Mouse (Mus musculus): ENCODE data around the gene Tctex1d4. TPM values are rescaled to one million over a fixed set of nuclear protein-coding genes. Genes with fewer than 3 reads are reported as not detected.
A peak's percentile ranks its signal among the peaks of the same experiment; 100 is the strongest.

The Tctex1d4 gene
- total RNA-seq, 2 experiments from 2014 or later, result not detected

DNA sequence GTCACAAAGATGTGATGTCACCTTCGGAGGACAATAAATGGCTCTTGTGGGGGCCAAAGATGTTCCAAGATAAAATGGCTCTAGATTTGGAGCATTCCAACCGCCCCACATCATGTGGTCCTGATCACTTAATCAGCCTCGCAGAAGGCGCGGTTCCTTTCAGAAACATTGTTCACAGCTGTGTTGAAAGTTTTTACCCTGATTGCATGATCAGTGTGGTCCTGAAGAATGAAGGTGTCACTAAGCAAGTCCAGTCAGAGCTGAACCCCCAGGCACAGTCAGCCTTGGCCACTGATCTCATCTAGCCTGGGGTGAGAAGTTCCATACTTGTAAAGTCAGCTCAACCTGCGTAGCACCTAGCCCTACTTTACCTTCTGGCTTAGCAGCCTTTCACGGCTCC lies 8.7 kb upstream of the Tctex1d4 start:
- ATAC-seq (replicated peaks; ENCODE audit: low FRiP score, low TSS enrichment, poor library complexity, severe bottlenecking), result no peak

DNA sequence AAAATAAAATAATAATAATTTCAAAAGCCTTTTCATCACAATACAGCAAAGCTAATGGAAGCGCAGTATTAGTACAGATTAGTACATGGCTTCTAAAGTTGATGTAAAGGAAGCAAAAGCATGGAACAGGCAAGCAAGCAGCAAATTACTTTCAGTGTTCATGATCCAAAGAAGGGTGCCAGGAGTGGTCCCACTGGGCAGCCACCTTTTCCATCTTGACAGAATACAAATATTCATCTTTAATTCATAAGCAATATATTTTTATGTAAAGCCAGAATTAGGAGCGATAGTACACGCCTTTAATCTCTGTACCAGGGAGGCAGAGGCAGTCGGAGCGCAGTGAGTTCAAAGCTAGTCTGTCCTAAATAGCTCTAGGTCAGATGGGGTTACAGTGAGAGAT lies 7.0 kb upstream of the Tctex1d4 start:
- ATAC-seq (replicated peaks; ENCODE audit: low FRiP score, low TSS enrichment, poor library complexity, severe bottlenecking), result no peak

DNA sequence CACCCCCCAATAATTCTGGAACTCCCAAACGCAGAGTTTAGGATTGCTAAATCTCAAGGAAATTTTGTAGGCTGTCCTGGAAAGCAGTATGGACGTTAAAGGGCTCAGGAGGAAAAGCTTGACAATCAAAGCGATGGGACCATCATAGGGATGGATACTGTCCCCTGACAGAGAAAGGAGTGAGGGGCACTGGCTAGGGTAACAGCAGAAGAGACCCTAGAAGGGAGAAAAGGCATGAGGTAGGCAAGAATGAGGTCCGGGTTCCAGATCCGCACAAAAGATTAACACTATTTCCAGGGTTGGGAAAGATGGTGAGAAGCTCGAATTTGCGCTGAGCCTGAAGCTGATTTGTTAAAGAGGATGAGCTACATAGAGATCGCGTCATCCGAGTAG lies 6.5 kb upstream of the Tctex1d4 start:
- ATAC-seq (replicated peaks; ENCODE audit: low FRiP score, low TSS enrichment, poor library complexity, severe bottlenecking), result no peak

DNA sequence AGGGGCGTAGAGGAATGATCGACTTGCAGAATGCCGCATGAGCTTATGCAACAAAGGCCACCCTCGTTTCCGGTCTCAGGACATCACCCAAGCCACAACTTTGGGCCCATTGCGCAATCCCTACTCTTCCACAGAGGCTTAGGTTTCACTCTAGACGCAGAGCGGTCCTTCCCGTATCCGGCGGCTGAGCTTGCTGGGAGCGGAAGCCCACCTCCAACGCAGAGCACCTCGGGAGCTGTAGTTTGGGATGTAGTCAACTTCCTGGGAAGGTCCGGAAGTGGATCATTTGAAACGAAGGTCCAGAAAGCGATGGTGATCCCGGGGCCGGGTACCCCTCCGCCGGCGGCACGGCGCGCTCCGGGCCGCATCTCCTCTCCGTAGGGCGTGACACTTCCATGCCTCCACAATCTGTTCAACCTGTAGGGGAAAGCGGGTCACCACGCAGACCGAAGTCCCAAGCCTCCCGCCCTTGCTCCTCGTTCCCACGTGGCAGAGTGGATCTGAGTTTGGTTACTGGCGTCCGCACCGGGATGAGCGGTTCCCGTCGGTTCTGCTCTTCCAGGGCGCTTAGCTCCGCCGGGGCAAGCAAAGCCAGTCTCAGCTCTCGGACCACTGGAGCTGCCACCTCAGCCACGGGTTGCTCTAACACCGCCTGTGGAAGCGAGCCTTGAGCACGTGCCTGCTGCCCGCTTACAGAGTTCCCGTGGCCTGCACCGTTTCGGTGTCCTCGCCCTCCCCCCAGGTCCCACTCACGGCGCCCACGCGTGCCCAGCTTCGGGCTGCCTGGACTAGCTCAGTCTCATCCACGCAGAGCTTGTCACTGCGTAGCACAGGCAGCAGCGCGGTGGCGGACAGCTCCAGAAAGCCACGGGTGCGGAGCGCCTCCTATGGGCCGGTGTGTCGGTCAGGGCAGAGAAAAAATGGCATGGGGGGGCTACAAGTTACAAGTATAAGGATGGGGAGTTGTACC lies 5.9 kb upstream of the Tctex1d4 start:
- ATAC-seq (replicated peaks; ENCODE audit: low FRiP score, low TSS enrichment, poor library complexity, severe bottlenecking), result peak; percentile 84

DNA sequence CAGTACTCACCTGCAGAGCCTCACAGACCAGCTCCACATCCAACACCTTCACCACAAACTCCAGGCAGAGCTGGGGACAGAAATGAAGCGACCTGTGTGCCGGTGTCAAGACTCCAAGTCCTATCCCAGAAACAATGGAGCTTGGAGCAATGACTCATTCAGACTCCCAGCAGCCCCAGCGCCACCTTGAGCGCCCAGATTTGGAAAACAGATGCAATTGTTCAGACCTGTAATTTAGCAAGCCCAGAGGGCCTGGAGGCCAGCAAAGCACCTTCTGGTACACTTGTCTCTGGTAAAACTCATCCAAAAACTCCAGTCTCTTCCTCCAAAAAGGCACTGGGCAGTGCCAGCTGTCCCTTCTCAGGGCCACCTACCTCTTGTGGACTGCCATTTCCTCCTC lies 4.4 kb upstream of the Tctex1d4 start:
- ATAC-seq (replicated peaks; ENCODE audit: low FRiP score, low TSS enrichment, poor library complexity, severe bottlenecking), result no peak

DNA sequence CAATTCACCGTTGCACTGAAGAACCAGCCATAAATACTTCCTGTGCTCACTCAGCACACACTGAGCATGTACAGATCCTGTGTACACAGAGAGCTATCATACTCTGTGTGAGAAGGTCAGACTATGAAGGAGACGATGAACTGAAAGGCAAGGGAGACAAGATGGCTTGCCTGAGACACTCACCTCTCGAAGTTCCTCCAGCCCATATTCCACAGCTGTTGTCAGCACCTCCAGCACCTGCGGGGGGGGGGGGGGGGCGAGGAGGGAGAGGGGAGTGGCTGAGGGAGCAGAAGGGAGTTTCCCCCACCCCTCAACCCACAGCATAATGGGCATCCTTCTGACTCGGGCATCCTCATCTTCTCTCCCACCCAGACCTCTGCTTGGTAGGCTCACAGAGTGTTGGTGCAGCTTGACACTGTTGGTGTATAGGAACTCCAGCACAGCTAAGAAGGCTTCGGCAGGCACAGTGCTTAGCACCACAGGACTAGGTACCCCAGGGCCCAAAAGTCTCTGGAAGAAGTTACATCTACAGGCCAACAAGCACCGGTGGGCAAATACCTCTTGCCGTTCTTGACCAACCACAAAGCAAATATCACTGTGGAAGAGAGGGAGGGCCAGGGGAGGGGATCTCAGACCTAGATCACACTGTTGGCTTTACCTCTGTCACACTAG lies 2.9 kb upstream of the Tctex1d4 start:
- no peak for ATAC-seq (replicated peaks; ENCODE audit: low FRiP score, low TSS enrichment, poor library complexity, severe bottlenecking)

DNA sequence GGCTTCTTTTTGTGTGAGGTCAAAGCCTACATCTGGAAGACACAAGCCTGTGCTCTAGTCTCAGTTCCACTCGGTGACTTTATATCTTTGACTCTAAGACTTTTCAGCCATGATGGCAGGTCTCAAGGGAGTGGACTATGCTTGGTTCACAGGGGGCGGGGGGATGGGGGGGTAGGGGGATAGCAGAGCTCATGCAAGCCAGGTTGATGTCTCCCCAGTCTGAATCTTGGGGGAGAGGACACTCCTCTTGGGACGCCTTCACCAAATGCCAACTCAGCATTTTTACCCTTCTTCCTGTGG lies 2.4 kb upstream of the Tctex1d4 start:
- no peak for ATAC-seq (replicated peaks; ENCODE audit: low FRiP score, low TSS enrichment, poor library complexity, severe bottlenecking)

DNA sequence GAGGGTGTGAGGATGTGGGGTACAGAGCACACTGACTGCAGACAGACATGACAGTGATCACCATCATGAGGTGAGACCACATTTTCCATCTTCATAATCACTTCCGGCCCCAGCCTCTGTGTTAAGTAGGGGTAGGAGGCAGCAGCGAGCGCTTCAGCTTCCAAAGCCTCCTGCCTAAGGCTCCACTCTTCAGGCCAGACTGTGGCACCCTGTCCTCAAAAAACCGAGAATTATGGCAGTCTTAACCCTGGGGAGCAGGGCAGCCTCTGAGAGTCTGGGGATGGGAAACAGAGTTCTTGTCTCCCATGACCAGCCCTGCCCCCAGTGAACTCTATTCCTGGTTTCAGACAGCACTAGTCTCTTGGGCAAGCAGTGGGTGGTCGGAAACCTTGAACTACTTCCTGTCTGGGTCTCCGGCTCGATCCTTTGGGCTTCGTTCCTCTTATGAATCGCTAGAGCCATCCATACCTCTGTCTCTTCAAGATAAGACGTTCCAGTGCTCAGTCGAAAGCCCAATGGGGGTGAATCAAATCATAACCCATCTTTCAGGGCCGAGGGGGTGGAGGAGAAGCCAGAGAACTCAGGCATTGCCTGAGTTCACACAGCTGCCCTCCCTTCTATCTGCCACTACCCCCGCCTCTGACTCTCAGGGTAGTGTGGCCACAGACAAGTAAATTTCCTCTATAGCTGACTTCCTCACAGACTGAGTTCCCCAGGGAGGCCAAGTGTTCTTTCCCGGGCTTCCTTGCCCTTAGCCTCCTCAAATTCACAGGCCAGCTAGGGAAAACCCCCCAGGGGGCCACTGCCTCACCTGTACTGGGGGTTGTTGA lies 1.9 kb upstream of the Tctex1d4 start:
- ATAC-seq (replicated peaks; ENCODE audit: low FRiP score, low TSS enrichment, poor library complexity, severe bottlenecking), result peak; percentile 17; the same call in 1 of the 2 replicates

DNA sequence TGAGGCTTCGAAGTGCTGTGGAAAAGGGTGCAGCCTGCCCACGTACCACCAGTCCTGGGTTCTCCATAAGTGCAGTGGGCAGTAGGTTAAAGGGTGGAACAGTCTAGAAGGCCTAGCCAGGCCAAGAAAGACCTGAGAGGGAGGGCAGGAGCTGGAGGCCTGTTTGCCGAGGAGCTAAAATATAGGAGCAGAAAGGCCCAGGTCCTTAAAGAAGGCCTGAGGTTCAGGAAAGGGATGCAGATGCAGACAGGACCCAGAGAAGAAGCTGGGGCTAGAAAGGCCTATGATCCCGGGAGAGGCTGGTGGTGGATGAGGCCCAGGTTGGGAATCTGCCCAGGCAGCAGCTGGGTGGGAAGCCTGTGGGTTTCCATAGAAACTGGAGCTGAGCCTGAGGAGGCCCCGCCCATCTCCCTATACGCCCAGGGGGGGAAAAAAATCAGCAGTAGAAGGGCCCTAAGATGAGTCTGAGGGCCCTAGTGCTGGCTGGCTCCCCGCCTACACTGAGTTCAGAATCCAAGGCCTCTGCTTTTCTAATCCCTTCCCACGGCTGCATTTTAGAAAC lies 1.2 kb upstream of the Tctex1d4 start, which contains the start of gene Btbd19:
Gene Btbd19 (minus strand): TSS at position 378 of the 562 bp plus-strand sequence.
- no peak for ATAC-seq (replicated peaks; ENCODE audit: low FRiP score, low TSS enrichment, poor library complexity, severe bottlenecking)

DNA sequence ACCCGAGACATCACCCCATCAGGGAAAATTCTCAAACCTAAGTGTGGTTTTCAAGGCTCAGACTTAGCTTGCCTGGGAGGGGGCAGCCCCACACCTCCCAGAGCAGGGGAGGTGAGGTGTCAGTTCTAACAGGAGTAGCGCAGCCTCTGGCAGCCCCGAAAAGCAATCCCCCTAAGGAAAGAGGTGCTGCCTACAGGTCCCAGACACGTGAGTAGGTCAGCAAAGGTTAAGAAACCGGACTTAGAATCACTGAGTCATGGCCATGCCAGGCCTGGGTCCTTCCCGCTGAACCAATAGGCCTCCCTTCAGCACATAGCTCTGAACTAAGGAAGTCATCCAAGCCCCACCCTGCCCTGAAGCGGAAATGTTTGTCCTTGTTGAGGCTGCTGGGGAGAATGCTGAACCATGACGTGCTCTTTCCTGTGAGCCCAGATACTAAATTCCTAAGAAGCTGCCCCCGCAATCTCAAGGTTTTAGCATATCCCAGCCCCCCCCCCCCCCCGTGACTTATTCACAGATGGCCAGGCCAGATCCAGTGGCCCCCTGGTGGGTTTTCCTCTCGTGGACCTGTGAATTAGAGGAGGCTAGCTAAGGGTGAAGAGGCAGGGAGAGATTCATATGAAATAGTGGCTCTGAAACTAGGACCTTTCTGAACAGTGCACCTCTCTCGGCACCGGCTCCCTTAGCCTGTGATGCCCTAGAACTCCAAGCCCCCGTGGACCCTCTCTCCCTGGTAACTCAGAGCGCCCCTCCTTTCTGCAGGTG lies 502 bp upstream of the Tctex1d4 start:
- no peak for ATAC-seq (replicated peaks; ENCODE audit: low FRiP score, low TSS enrichment, poor library complexity, severe bottlenecking)

DNA sequence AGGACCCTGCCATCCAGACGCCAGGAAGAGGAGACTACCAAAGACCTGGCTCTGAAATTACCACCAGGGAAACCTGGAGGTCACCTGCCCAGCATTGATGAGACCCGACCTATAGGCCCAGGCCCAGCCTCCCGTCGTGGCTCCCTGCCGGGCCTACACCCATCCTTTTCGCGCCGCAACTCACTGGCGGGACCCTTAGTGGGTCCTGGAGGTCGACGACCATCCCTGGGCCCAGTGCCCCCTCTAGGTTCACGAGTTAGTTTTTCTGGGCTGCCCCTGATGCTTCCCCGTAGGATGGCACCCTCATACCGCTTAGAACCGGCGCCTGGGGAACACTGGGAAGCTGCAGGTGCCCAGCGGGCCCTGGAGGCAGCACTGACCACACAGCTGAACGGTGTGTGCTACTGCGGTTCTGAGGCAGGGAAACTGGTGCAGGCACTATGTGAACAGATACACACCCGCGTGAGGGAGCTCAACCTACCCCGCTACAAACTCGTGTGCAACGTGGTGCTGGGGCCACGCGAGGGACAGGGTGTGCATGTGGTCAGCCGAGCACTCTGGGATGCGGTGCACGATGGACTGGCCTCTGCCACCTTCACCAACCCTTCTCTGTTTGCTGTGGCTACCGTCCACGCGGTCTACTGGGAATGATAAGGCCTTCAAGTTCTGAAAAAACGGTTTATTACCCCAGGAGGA lies 1.5 kb downstream of the Tctex1d4 start:
- no peak for ATAC-seq (replicated peaks; ENCODE audit: low FRiP score, low TSS enrichment, poor library complexity, severe bottlenecking)

DNA sequence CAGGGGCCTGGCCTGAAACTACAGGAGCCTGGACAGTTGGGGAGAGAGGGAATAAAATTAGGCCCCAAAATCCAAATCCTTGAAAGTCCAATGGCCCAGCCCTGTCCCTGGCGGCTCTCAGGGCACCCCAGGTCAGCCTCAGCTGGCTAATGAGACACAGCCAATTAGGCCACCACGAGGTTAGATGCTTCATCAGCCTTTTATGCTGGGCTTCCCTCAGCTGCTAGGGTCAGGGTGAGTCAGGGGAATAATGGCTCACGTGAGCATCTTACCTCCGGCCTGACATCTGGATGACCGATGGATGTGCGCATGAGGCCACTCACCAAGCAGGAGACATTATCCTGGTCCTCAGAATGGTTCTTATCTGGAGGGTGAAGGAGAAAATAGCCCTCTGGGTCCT lies 4.2 kb downstream of the Tctex1d4 start:
- ATAC-seq (replicated peaks; ENCODE audit: low FRiP score, low TSS enrichment, poor library complexity, severe bottlenecking), result no peak

DNA sequence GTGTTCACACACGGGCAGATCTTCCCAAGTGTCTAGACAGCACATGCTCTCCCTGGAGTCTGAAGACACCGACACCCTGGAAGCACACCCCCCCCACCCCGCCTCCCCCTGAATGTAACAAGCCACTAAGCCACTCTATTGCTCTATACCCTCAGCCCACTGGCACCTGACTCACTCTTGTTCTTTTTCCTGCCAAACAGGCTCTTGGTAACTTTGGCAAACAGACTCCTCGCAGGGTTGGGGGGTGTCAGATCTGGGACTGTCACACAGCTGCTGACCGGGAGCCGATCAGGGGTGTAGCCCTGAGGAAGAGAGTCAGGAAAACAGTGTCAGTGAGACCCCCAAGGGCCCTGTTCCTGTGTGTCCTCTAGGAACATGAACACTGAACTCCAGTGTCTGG lies 4.6 kb downstream of the Tctex1d4 start:
- ATAC-seq (replicated peaks; ENCODE audit: low FRiP score, low TSS enrichment, poor library complexity, severe bottlenecking), result no peak

DNA sequence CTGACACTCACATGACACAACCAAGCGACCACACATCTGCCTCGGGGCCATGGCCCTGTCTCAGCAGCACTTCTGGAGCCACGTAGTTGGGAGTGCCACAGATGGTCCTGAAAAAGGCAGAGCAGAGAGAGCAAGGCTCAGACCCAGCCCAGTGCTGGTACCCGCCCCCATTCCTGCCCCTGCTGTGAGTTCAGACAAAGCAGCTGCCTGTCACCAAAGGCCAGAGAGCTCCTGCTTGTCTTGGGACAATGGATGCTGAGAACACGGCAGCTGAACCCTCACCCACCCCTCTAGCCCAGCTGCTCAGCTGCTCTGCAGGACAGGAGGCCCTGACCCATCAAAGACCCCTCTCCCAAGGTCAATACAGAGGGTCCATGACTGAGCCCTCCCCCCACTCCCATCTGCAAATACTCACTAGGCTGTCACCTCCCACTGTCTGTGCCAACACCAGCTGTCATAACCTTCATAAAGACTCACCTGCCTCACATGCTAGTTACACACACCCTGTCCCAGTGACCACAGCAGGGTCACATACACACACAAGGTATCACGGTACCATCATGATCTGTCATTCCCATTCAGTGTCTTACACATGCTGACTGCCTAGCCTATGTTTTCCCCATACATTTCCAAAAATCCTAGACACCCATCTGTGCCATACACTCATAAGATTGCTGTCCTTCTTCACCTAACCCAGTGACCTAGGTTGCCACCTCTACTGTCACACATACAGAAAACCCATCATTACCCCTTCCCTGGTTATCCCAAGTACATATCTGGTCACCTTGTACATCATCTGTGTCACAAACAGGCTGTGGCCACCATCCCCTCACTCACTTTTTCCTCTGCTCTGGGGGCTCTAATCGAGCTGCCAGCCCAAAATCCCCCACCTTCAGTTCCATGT lies 5.5 kb downstream of the Tctex1d4 start:
- no peak for ATAC-seq (replicated peaks; ENCODE audit: low FRiP score, low TSS enrichment, poor library complexity, severe bottlenecking)

DNA sequence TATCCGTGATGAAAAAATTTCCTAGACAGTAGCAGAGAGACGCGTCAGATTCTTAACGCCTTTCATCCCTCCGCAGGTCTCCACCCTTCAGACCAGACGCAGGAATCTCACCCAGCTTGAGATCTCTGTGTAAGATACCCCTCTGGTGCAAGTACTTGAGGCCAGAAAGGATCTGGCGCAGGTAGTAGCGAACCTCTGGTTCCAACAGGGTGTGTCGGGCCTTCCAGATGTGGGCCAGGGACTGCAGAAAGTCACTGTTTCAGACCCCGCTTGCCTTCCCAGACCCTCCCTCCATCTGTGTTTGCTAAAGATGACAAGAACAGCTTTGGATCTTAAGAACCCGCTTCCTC lies 6.2 kb downstream of the Tctex1d4 start:
- ATAC-seq (replicated peaks; ENCODE audit: low FRiP score, low TSS enrichment, poor library complexity, severe bottlenecking), result no peak

DNA sequence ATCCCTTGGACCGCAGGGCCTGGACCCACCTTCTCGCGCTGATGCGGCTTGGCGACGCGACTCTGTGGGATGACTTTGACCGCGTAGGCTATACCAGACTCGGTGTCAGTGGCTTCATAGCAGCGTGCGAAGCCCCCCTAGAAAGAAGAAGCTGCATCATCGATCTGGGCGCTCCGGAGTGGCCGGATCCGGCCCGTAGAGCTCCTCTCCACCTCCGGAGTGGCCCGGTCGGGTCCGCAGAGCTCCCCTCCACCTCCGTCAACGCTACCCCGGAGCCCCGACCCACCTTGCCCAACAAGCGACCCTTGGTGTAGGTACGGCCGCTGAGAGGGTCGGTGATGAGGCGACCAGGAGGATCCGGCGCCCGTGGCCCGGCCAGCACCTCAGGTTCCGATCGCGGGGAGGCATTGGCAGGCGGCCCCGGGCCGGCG lies 6.8 kb downstream of the Tctex1d4 start:
- ATAC-seq (replicated peaks; ENCODE audit: low FRiP score, low TSS enrichment, poor library complexity, severe bottlenecking), result no peak

DNA sequence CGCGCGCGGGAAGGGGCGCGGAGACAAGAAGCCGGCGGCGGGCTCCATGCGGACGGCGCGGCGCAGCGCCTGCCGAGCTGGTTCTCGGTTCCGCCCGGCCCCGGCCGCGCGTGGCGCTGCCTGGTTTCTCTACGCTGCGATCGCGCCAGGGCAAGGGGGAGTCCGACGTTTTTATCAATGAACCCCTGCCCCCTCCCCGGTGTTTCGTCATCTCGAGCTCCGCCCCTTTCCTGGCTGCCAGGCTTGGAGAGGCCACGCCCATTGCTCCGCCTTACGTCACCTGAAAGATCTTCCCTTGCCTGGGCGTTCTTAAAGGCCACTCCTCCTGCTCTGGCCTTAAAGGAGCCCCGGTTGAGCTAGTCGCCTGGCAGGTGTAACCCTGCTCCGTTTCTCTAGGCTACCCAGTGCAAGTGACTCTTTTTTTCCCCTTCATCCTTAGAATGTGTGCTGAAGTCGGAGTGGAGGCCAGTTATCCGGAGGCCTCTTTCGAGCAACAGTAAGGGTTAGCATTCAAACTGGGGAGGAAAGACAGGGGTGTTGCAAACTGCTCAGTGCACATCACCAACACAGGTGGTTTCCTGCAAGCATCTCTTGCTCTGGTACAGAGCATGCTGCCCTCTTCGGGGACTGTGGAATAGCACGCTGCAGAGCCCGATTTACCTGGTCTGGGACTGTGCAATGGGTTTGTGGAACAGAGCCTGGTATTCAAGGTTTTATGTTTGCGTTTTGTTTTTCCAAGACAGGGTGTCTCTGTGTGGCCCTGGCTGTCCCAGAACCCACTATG lies 7.4 kb downstream of the Tctex1d4 start, which contains the start of gene Plk3:
Gene Plk3 (minus strand): TSS at position 147 of the 784 bp plus-strand sequence.
- peak; percentile 93 for ATAC-seq (replicated peaks; ENCODE audit: low FRiP score, low TSS enrichment, poor library complexity, severe bottlenecking)

Data from megakaryocyte-erythroid progenitor cell, adult 5-6 weeks (primary cell).